19 mouse cellular contexts compared by ENCODE assay signal in genomic region chr15:18886673-18887072, GRCm38 (mm10).
DNase-seq lines count a peak whose midpoint lies in the region; ATAC-seq and TF ChIP-seq lines count a peak whose summit lies in the region.
"Had no signal": no experiment of that assay in that cellular context is flagged by ENCODE, and none has a peak within 500 bp of the region (broad histone marks: within the 10 kb centered on the region; RNA-seq: fewer than 3 reads in every experiment).

No protein-coding gene starts in this region.

- H3K27ac ChIP-seq in MEL (ENCODE audit: control insufficient read depth, low read depth, low read length): no peak overlapping the region
- no peak overlapping the region for H3K27ac ChIP-seq in liver, embryonic 12.5 days

- ATAC-seq in liver, embryonic 12.5 days: no peak
- ATAC-seq: activated CD4-positive, CD25-positive, alpha-beta regulatory T cell, adult 4 months; CD4-positive, CD25-positive, alpha-beta regulatory T cell, adult 4 months; Patski had no signal

- WGBS in liver, embryonic 12.5 days (ENCODE audit: insufficient replicate concordance): 52% methylated on average over 2 of the region's 2 CpGs

- H3K27me3 ChIP-seq in MEL (ENCODE audit: control insufficient read depth in 1 of 2, insufficient read depth in 2 of 2, low read length in 2 of 2): no peaks in the 10 kb centered on the region
- H3K27me3 ChIP-seq in liver, embryonic 12.5 days (replicated peaks): no peaks in the 10 kb centered on the region
- H3K27me3 ChIP-seq: CH12.LX, Patski had no signal

- TF ChIP-seq CTCF in MEL (IDR thresholded peaks at IDR 0.05 in 2 of 3, conservative IDR thresholded peaks at IDR 0.05 in 1 of 3; ENCODE audit: control insufficient read depth in 1 of 3, insufficient read depth in 1 of 3, low read depth in 2 of 3, low read length in 3 of 3, poor library complexity in 1 of 3, severe bottlenecking in 1 of 3): no peak

- no peaks in the 10 kb centered on the region for H3K79me2 ChIP-seq in MEL (ENCODE audit: control insufficient read depth, insufficient read depth, low read length, poor library complexity)

- no peaks in the 10 kb centered on the region for H3K9me3 ChIP-seq in MEL (replicated peaks; ENCODE audit: insufficient read depth, low read length)
- H3K9me3 ChIP-seq in liver, embryonic 12.5 days (replicated peaks): no peaks in the 10 kb centered on the region
- H3K9me3 ChIP-seq: G1E had no signal

- TF ChIP-seq EP300 in MEL (IDR thresholded peaks at IDR 0.05; ENCODE audit: low read depth in 1 of 2, low read length in 2 of 2): peak; percentile 96 to 98

- peaks cover 0 to 25% of the 10 kb centered on the region in 2 experiments; a peak in 2 of 4 replicates for H3K36me3 ChIP-seq in MEL (ENCODE audit: control insufficient read depth in 1 of 2, insufficient read depth in 2 of 2, low read length in 2 of 2)
- H3K36me3 ChIP-seq in liver, embryonic 12.5 days: no peaks in the 10 kb centered on the region
- H3K36me3 ChIP-seq: G1E had no signal

- peaks cover 6 to 17% of the 10 kb centered on the region in 2 experiments; a peak in 3 of 4 replicates for H3K4me1 ChIP-seq in MEL (ENCODE audit: control insufficient read depth in 1 of 2, insufficient read depth in 2 of 2, low read length in 2 of 2)
- H3K4me1 ChIP-seq in liver, embryonic 12.5 days: no peaks in the 10 kb centered on the region

- peak; percentile 49 for DNase-seq in MEL (ENCODE audit: low read depth, low spot score)
- DNase-seq: adrenal gland, adult 2 months; adrenal gland, adult 8-10 months; adrenal gland, postnatal 10 days; adrenal gland, postnatal 14 days; adrenal gland, postnatal 25 days; adrenal gland, postnatal 36 days; B cell, adult 2 months; cerebellum, adult 11 months; cerebellum, adult 11-12 months; cerebellum, adult 18-20 months; cerebellum, adult 2 months; cerebellum, adult 8-10 months had no signal

- H3K4me3 ChIP-seq in MEL (ENCODE audit: control insufficient read depth in 1 of 2, insufficient read depth in 1 of 2, low read depth in 2 of 2, low read length in 2 of 2): no peak overlapping the region
- no peak overlapping the region for H3K4me3 ChIP-seq in liver, embryonic 12.5 days

- H3K4me2 ChIP-seq in liver, embryonic 12.5 days: no peak overlapping the region

- TF ChIP-seq RAD21 in MEL (IDR thresholded peaks at IDR 0.05; ENCODE audit: low read depth, low read length): no peak

- no peak overlapping the region for H3K9ac ChIP-seq in MEL (ENCODE audit: control insufficient read depth, low read depth, low read length, poor library complexity, severe bottlenecking)
- H3K9ac ChIP-seq in liver, embryonic 12.5 days: no peak overlapping the region

- TF ChIP-seq POLR2A in MEL (IDR thresholded peaks at IDR 0.05; ENCODE audit: control insufficient read depth in 1 of 2, insufficient read depth in 1 of 2, low read depth in 1 of 2, low read length in 2 of 2, poor library complexity in 1 of 2): no peak

TF ChIP-seq in MEL, 35 proteins besides CTCF, POLR2A, EP300 and RAD21:
- TF ChIP-seq ETS1 (IDR thresholded peaks at IDR 0.05; ENCODE audit: low read depth, low read length) (peak; percentile 87), SIN3A (IDR thresholded peaks at IDR 0.05; ENCODE audit: low read length) (peak; percentile 49; the same call in 1 of the 2 replicates), NELFE (IDR thresholded peaks at IDR 0.05; ENCODE audit: low read depth, low read length) (no peak), TCF12 (IDR thresholded peaks at IDR 0.05; ENCODE audit: low read depth, low read length) (peak; percentile 98), E2F4 (IDR thresholded peaks at IDR 0.05; ENCODE audit: borderline replicate concordance, low read depth, low read length) (no peak), MYB (IDR thresholded peaks at IDR 0.05; ENCODE audit: low read depth, low read length) (peak; percentile 91), TAL1 (IDR thresholded peaks at IDR 0.05; ENCODE audit: low read length) (peak; percentile 31; the same call in 1 of the 2 replicates), SMC3 (IDR thresholded peaks at IDR 0.05; ENCODE audit: low read depth, low read length) (no peak), GATA1 (IDR thresholded peaks at IDR 0.05; ENCODE audit: low read depth, low read length) (peak; percentile 93), MXI1 (IDR thresholded peaks at IDR 0.05; ENCODE audit: low read depth, low read length) (peak; percentile 51), MAX (IDR thresholded peaks at IDR 0.05; ENCODE audit: low read length) (peak; percentile 31; the same call in 1 of the 2 replicates), MYC (IDR thresholded peaks at IDR 0.05; ENCODE audit: low read depth, low read length) (peak; percentile 68; the same call in 1 of the 2 replicates), ZC3H11A (IDR thresholded peaks at IDR 0.05; ENCODE audit: low read depth, low read length) (peak; percentile 1; the same call in 1 of the 2 replicates), RCOR1 (IDR thresholded peaks at IDR 0.05; ENCODE audit: low read depth, low read length) (peak; percentile 98), BHLHE40 (IDR thresholded peaks at IDR 0.05; ENCODE audit: borderline replicate concordance, low read depth, low read length) (peak; percentile 66; the same call in 1 of the 2 replicates), USF1 (IDR thresholded peaks at IDR 0.05; ENCODE audit: low read depth, low read length) (no peak), MAFK (IDR thresholded peaks at IDR 0.05; ENCODE audit: borderline replicate concordance, low read depth, low read length) (peak; percentile 76), MEF2A (IDR thresholded peaks at IDR 0.05; ENCODE audit: extremely low read depth, insufficient replicate concordance, low read depth, low read length, poor library complexity, severe bottlenecking) (peak; percentile 62; the same call in 1 of the 2 replicates)
